Mouse (Mus musculus): ENCODE measurements around the gene Prcd. TPM values are rescaled to one million over a fixed set of nuclear protein-coding genes. Genes with fewer than 3 reads are reported as not detected.
A peak's percentile ranks its signal among the peaks of the same experiment; 100 is the strongest.

The Prcd gene
- polyA plus RNA-seq, 1 experiment from 2014 or later: 0.12 TPM

DNA sequence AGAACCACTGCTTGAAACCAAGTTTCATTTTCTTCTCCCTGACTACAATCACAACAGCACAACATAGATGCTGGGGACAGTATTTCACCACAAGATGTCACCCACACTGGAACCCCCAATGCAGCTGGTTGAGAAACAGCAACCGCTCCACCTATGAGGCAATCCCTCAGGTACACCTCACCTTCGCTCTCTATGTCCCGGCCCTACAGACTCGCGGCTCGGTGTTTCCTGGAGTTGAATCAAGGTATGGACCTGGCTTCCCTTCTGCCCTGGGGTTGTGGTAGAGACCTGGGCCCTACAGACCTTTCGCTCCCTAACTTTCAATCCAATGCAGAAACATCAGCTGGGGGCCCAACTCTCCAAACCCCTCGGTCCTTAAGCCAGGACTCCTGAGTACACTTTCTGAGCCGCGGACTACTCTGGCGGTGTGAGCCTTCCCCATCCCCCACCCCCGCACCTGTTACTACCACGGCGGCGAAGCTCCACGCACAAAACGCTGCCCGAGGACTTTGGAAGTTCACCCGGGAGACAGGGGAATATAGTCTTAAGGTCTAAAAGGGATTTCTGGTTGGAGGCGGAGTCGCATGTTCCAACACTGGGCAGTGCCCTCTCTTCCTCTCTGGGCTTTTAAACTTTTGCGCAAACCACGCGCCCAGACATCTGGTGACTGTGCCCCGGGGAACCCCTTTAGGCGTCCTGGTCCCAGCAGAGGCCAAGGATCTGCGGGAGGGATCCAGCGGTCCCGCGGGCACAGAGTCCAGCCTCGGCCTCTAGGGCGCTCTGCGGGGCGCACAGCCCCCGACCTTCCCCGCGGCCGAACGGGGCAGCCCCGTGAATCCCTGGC is 29.8 kb upstream of the Prcd start:
- Histone ChIP-seq H3K9ac (ENCODE audit: low read depth, low read length) (peak overlapping the region; percentile 88), H3K27ac (ENCODE audit: low read length) (peak overlapping the region; percentile 83), H3K9me3 (replicated peaks; ENCODE audit: control insufficient read depth, low read length) (no peaks in the 10 kb centered on the region), H3K36me3 (ENCODE audit: control insufficient read depth, insufficient read depth) (no peaks in the 10 kb centered on the region), H3K4me1 (ENCODE audit: control insufficient read depth, low read depth, low read length) (peaks cover 70% of the 10 kb centered on the region), H3K27me3 (ENCODE audit: control insufficient read depth, insufficient read depth, low read depth, low read length) (no peaks in the 10 kb centered on the region), H3K4me3 (ENCODE audit: low read depth, low read length) (peak overlapping the region; percentile 81), H3K4me2 (ENCODE audit: low read depth, low read length) (peak overlapping the region; percentile 96)
- WGBS (ENCODE audit: insufficient replicate concordance): 3% methylated on average over 39 of the region's 40 CpGs
- peak; percentile 4; the same call in 1 of the 2 replicates for ATAC-seq (ENCODE audit: low read depth)

GRCm38 (mm10) chr11:116624131-116624832 is 29.1 kb upstream of the Prcd start:
- H3K4me1 ChIP-seq (ENCODE audit: control insufficient read depth, low read depth, low read length): peaks cover 64% of the 10 kb centered on the region
- peak overlapping the region; percentile 88 for H3K9ac ChIP-seq (ENCODE audit: low read depth, low read length)
- peak; percentile 79 for ATAC-seq (ENCODE audit: low read depth)
- WGBS (ENCODE audit: insufficient replicate concordance): 10% methylated on average over 41 of the region's 42 CpGs
- H3K9me3 ChIP-seq (replicated peaks; ENCODE audit: control insufficient read depth, low read length): no peaks in the 10 kb centered on the region
- H3K4me3 ChIP-seq (ENCODE audit: low read depth, low read length): peak overlapping the region; percentile 81
- H3K4me2 ChIP-seq (ENCODE audit: low read depth, low read length): peak overlapping the region; percentile 96
- H3K27me3 ChIP-seq (ENCODE audit: control insufficient read depth, insufficient read depth, low read depth, low read length): no peaks in the 10 kb centered on the region
- no peaks in the 10 kb centered on the region for H3K36me3 ChIP-seq (ENCODE audit: control insufficient read depth, insufficient read depth)
- H3K27ac ChIP-seq (ENCODE audit: low read length): peak overlapping the region; percentile 83

DNA sequence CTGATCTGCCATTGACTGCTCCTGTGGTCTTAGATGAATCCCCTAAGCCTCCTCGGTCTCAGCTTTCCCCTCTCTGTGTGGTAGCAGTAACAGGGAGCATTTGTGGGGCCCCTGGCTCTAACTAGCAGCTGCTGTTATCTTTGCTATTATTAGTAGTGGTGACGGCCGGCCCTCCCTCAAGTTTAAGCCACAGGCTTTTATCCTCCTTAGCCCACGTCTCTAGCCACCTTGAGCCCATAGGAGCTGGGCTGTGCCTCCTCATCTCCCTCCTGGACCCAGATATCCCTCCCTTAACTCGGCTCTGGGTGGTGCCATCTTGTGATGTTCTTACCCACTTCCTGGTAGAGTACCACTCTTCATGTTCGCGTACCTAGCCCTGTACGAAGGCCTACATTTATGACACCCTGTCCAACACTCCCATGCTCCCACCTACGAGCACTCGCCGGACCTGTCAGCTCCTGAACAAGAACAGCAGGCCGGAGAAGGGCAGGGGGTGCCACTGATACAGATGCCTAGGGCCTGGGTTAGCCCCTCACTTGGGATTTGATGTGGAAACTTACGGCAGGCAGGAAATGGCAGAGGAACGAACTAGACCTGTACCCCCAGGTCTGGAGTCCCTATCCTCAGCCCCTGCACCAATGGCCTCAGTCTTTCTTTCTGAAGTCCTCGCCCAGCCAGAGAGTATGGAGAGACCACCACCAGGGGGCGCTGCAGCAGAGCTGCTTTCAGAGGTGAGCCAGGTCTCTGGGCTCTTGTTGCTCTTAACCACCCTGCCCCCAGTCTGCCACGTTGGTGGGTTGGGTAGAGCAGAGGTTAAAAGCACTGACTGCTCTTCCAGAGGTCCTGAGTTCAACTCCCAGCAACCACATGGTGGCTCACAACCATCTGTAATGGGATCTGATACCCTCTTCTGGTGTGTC is 28.0 kb upstream of the Prcd start:
- Histone ChIP-seq H3K4me2 (ENCODE audit: low read depth, low read length) (peak overlapping the region; percentile 18; the same call in 1 of the 2 replicates), H3K27ac (ENCODE audit: low read length) (peak overlapping the region; percentile 83), H3K27me3 (ENCODE audit: control insufficient read depth, insufficient read depth, low read depth, low read length) (no peaks in the 10 kb centered on the region), H3K4me3 (ENCODE audit: low read depth, low read length) (no peak overlapping the region), H3K9me3 (replicated peaks; ENCODE audit: control insufficient read depth, low read length) (no peaks in the 10 kb centered on the region), H3K4me1 (ENCODE audit: control insufficient read depth, low read depth, low read length) (peaks cover 54% of the 10 kb centered on the region), H3K36me3 (ENCODE audit: control insufficient read depth, insufficient read depth) (no peaks in the 10 kb centered on the region), H3K9ac (ENCODE audit: low read depth, low read length) (peak overlapping the region; percentile 30)
- WGBS (ENCODE audit: insufficient replicate concordance): 42% methylated on average over 17 of the region's 17 CpGs
- 0 out of 2 replicates have a peak, but pooled peaks have one; percentile 6 for ATAC-seq (ENCODE audit: low read depth)

GRCm38 (mm10) chr11:116626299-116627071 is 26.8 kb upstream of the Prcd start, which contains the start of gene Rhbdf2:
Rhbdf2 (minus strand) TSS chr11:116627019.
- Histone ChIP-seq H3K36me3 (ENCODE audit: control insufficient read depth, insufficient read depth) (no peaks in the 10 kb centered on the region), H3K9ac (ENCODE audit: low read depth, low read length) (no peak within 1 kb of the TSS), H3K4me2 (ENCODE audit: low read depth, low read length) (no peak within 1 kb of the TSS), H3K4me1 (ENCODE audit: control insufficient read depth, low read depth, low read length) (peaks cover 42% of the 10 kb centered on the region), H3K4me3 (ENCODE audit: low read depth, low read length) (no peak within 1 kb of the TSS), H3K27ac (ENCODE audit: low read length) (0 out of 2 replicates have a peak within 1 kb of the TSS, but pooled peaks have one; percentile 30), H3K27me3 (ENCODE audit: control insufficient read depth, insufficient read depth, low read depth, low read length) (no peaks in the 10 kb centered on the region), H3K9me3 (replicated peaks; ENCODE audit: control insufficient read depth, low read length) (no peaks in the 10 kb centered on the region)
- 75% methylated on average over 10 of the region's 10 CpGs for WGBS (ENCODE audit: insufficient replicate concordance)
- no peak for ATAC-seq (ENCODE audit: low read depth)

DNA sequence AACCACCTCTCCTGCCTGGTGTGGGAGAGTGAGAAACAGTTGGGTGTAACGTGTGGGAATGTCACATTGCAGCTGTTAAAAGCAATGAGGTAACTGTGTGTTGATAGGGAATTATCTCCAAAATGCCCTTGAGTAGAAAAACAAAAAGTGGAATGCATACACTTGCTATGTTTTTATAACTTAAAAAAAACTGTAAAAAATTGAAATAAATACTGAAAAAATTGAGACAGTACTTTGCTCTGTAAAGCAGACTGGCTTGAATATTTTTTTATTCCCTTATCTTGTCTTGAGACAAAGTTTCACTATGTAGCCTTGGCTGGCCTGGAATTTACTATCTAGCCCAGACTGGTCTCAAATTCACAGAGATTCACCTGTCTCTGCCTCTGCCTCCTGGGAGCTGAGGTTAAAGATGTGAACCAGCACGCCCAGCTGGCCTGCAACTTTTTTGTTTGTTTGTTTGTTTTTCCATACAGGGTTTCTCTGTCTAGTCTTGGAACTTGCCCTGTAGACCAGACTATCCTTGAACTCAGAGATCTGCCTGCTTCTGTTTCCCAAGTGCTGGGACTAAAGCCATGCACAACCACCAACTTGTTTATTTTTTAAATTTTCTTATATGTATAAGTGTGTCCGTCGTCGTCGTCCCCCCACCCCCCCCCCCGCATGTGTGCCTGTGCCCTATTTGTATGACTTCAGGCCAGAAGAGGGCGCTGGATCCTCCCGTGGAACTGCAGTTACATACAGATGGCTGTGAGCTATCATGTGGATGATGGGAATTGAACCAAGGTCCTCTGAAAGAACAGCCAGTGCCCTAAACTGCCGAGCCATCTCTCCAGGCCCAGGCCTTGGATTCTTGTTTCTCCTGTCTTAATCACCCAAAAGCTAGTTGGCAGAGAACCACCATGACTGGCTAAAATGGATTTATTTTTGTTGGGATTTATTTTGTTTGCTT is 26.0 kb upstream of the Prcd start:
- Histone ChIP-seq H3K9ac (ENCODE audit: low read depth, low read length) (no peak overlapping the region), H3K9me3 (replicated peaks; ENCODE audit: control insufficient read depth, low read length) (no peaks in the 10 kb centered on the region), H3K4me2 (ENCODE audit: low read depth, low read length) (no peak overlapping the region), H3K27me3 (ENCODE audit: control insufficient read depth, insufficient read depth, low read depth, low read length) (no peaks in the 10 kb centered on the region), H3K27ac (ENCODE audit: low read length) (0 out of 2 replicates have a peak overlapping the region, but pooled peaks have one; percentile 30), H3K4me3 (ENCODE audit: low read depth, low read length) (no peak overlapping the region), H3K36me3 (ENCODE audit: control insufficient read depth, insufficient read depth) (no peaks in the 10 kb centered on the region), H3K4me1 (ENCODE audit: control insufficient read depth, low read depth, low read length) (peaks cover 34% of the 10 kb centered on the region)
- ATAC-seq (ENCODE audit: low read depth): no peak
- 27% methylated on average over 10 of the region's 10 CpGs for WGBS (ENCODE audit: insufficient replicate concordance)

DNA sequence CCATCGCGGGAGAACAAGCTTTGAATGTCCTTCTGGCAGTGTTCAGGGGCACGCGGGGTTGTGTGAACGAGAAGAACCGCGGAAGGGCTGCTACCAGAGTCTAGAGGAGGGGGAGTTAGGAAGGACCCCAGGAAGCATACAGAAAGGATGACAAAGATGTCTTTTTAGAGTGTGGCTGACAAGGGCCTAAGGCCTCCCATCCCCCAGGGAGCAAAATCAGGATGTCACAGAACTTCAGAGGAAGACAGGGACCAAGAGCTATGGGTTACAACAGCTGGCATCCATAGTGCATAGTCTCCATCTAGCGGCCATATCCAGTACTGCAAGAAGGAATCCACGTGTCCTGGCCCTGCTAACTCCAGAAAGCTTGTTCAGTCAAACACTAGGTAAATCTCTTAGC is 24.6 kb upstream of the Prcd start:
- no peaks in the 10 kb centered on the region for H3K36me3 ChIP-seq (ENCODE audit: control insufficient read depth, insufficient read depth)
- no peak overlapping the region for H3K9ac ChIP-seq (ENCODE audit: low read depth, low read length)
- H3K4me3 ChIP-seq (ENCODE audit: low read depth, low read length): no peak overlapping the region
- no peaks in the 10 kb centered on the region for H3K9me3 ChIP-seq (replicated peaks; ENCODE audit: control insufficient read depth, low read length)
- no peaks in the 10 kb centered on the region for H3K27me3 ChIP-seq (ENCODE audit: control insufficient read depth, insufficient read depth, low read depth, low read length)
- ATAC-seq (ENCODE audit: low read depth): no peak; the same call in 1 of the 2 replicates
- WGBS (ENCODE audit: insufficient replicate concordance): 58% methylated on average over 9 of the region's 9 CpGs
- no peak overlapping the region for H3K27ac ChIP-seq (ENCODE audit: low read length)
- no peak overlapping the region for H3K4me2 ChIP-seq (ENCODE audit: low read depth, low read length)
- H3K4me1 ChIP-seq (ENCODE audit: control insufficient read depth, low read depth, low read length): peaks cover 21% of the 10 kb centered on the region

DNA sequence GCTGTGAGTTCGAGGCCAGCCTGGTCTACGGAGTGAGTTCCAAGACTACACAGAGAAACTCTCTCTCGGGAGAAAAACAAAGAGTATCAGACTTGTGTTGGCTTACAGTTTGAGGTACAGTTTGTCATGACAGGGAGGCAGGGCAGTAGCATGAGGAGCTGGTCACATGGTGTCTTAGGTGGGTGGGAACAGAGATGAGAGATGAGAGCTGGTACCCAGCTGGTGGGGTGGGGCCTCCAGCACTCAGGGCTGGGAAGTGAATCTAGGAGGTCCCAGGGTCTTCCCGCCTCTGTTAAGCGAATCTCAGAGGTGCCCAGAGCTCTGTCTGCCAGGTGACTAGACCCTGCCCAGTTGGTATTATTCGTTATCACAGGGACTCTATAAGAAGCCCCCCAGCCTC is 23.9 kb upstream of the Prcd start:
- no peaks in the 10 kb centered on the region for H3K27me3 ChIP-seq (ENCODE audit: control insufficient read depth, insufficient read depth, low read depth, low read length)
- H3K4me2 ChIP-seq (ENCODE audit: low read depth, low read length): no peak overlapping the region
- ATAC-seq (ENCODE audit: low read depth): no peak
- WGBS (ENCODE audit: insufficient replicate concordance): 66% methylated on average over 6 of the region's 6 CpGs
- H3K36me3 ChIP-seq (ENCODE audit: control insufficient read depth, insufficient read depth): no peaks in the 10 kb centered on the region
- peaks cover 19% of the 10 kb centered on the region for H3K4me1 ChIP-seq (ENCODE audit: control insufficient read depth, low read depth, low read length)
- no peak overlapping the region for H3K9ac ChIP-seq (ENCODE audit: low read depth, low read length)
- H3K4me3 ChIP-seq (ENCODE audit: low read depth, low read length): no peak overlapping the region
- H3K27ac ChIP-seq (ENCODE audit: low read length): no peak overlapping the region
- no peaks in the 10 kb centered on the region for H3K9me3 ChIP-seq (replicated peaks; ENCODE audit: control insufficient read depth, low read length)
